Mouse (Mus musculus): ENCODE data around the gene Olfr1383. TPM values are rescaled to one million over a fixed set of nuclear protein-coding genes. Genes with fewer than 3 reads are reported as not detected.
"Not testable (repeated sequence)": the region's sequence is repeated elsewhere in the genome, so short reads cannot be mapped to it uniquely, and the experiment has no call there.

The Olfr1383 gene
- polyA plus RNA-seq (2014; fragmentation: Nextera tagmentation; extraction: Ambion mirVana): not detected in 2 replicates

GRCm38 (mm10) chr11:49519348-49519747, at the start of gene Olfr1383:
Gene Olfr1383 (plus strand): TSS chr11:49519648.
- Histone ChIP-seq H3K4me2 (ENCODE audit: low read length) (no peak within 1 kb of the TSS), H3K27me3 (replicated peaks; ENCODE audit: control insufficient read depth, insufficient read depth, low read length) (no peaks in the 10 kb centered on the region), H3K4me3 (ENCODE audit: low read depth, low read length) (no peak within 1 kb of the TSS), H3K9me3 (replicated peaks; ENCODE audit: control insufficient read depth, low read length) (no peaks in the 10 kb centered on the region), H3K27ac (ENCODE audit: low read depth, low read length) (no peak within 1 kb of the TSS), H3K4me1 (ENCODE audit: control insufficient read depth, insufficient read depth, low read length) (no peaks in the 10 kb centered on the region), H3K9ac (ENCODE audit: low read length) (no peak within 1 kb of the TSS), H3K36me3 (ENCODE audit: control insufficient read depth, insufficient read depth, low read length) (no peaks in the 10 kb centered on the region)
- ATAC-seq (no peak), DNase-seq (ENCODE audit: low spot score) (no peak)

DNA sequence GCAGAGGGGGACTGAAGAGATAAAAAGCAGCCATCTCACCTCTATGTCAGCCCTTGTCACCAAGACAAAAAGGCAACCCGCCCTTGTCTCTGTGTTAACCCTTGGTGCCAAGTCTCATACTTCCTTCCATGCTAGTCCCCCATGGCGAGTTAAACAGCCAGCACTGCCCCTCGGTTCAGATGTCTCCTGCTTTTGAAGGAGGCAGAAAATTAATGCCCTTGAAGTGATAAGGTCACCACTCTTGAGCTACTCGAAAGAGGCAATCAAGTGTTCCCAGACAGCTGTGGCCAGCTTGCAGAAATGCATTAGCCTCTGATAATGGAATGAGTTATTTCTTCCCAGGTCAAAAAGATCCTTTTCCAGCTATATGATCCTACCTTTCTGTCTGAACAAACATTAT, 33.5 kb upstream of the Olfr1383 start:
- Histone ChIP-seq H3K27ac (ENCODE audit: low read depth, low read length) (no peak overlapping the region), H3K36me3 (ENCODE audit: control insufficient read depth, insufficient read depth, low read length) (no peaks in the 10 kb centered on the region), H3K27me3 (replicated peaks; ENCODE audit: control insufficient read depth, insufficient read depth, low read length) (no peaks in the 10 kb centered on the region), H3K4me3 (ENCODE audit: low read depth, low read length) (no peak overlapping the region), H3K9me3 (replicated peaks; ENCODE audit: control insufficient read depth, low read length) (no peaks in the 10 kb centered on the region), H3K4me2 (ENCODE audit: low read length) (no peak overlapping the region), H3K4me1 (ENCODE audit: control insufficient read depth, insufficient read depth, low read length) (no peaks in the 10 kb centered on the region), H3K9ac (ENCODE audit: low read length) (no peak overlapping the region)
- ATAC-seq (no peak), DNase-seq (ENCODE audit: low spot score) (no peak)
- 69% methylated on average over 4 of the region's 4 CpGs for WGBS

GRCm38 (mm10) chr11:49488770-49489169, 30.7 kb upstream of the Olfr1383 start, which contains the start of gene Olfr1385:
Gene Olfr1385 (plus strand): TSS chr11:49489070.
- H3K4me1 ChIP-seq (ENCODE audit: control insufficient read depth, insufficient read depth, low read length); H3K4me2 ChIP-seq (ENCODE audit: low read length); H3K9me3 ChIP-seq (replicated peaks; ENCODE audit: control insufficient read depth, low read length); ATAC-seq; H3K27ac ChIP-seq (ENCODE audit: low read depth, low read length); DNase-seq (ENCODE audit: low spot score); H3K36me3 ChIP-seq (ENCODE audit: control insufficient read depth, insufficient read depth, low read length); H3K4me3 ChIP-seq (ENCODE audit: low read depth, low read length); H3K9ac ChIP-seq (ENCODE audit: low read length); H3K27me3 ChIP-seq (replicated peaks; ENCODE audit: control insufficient read depth, insufficient read depth, low read length): not testable (repeated sequence)
- WGBS: 64% methylated on average over 1 of the region's 1 CpGs

GRCm38 (mm10) chr11:49518086-49518485, 1.4 kb upstream of the Olfr1383 start:
- WGBS: 81% methylated on average over 5 of the region's 5 CpGs
- no peak overlapping the region for H3K4me3 ChIP-seq (ENCODE audit: low read depth, low read length)
- H3K4me2 ChIP-seq (ENCODE audit: low read length): no peak overlapping the region
- H3K4me1 ChIP-seq (ENCODE audit: control insufficient read depth, insufficient read depth, low read length): no peaks in the 10 kb centered on the region
- no peaks in the 10 kb centered on the region for H3K36me3 ChIP-seq (ENCODE audit: control insufficient read depth, insufficient read depth, low read length)
- H3K27ac ChIP-seq (ENCODE audit: low read depth, low read length): no peak overlapping the region
- no peak for ATAC-seq
- H3K9ac ChIP-seq (ENCODE audit: low read length): no peak overlapping the region
- H3K9me3 ChIP-seq (replicated peaks; ENCODE audit: control insufficient read depth, low read length): no peaks in the 10 kb centered on the region
- DNase-seq (ENCODE audit: low spot score): no peak
- H3K27me3 ChIP-seq (replicated peaks; ENCODE audit: control insufficient read depth, insufficient read depth, low read length): no peaks in the 10 kb centered on the region

DNA sequence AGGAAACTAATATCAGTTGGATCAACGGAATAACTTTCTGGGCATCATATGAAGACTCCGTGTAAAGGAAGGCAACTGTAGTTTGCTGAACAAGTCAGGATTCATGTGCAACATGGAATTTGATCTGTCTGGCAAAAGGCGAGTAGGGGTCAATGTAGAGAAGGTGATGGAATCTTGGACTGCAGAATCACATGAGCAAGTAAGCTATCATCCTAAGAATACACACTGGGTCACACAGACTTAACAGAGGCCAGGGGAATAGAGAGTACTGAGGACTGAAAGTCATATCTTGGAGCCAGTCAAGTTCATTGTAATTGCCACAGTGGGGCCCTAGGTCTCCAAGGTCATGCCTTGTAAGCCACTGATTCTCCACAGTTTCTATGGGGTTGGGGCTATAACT, 8.5 kb downstream of the Olfr1383 start, which contains the start of gene Olfr1382:
Gene Olfr1382, plus strand, starts transcription at position 301 of the 400 bp plus-strand sequence.
- no peak within 1 kb of the TSS for H3K4me3 ChIP-seq (ENCODE audit: low read depth, low read length)
- 82% methylated on average over 3 of the region's 3 CpGs for WGBS
- H3K4me1 ChIP-seq (ENCODE audit: control insufficient read depth, insufficient read depth, low read length): no peaks in the 10 kb centered on the region
- no peaks in the 10 kb centered on the region for H3K9me3 ChIP-seq (replicated peaks; ENCODE audit: control insufficient read depth, low read length)
- H3K27me3 ChIP-seq (replicated peaks; ENCODE audit: control insufficient read depth, insufficient read depth, low read length): no peaks in the 10 kb centered on the region
- H3K4me2 ChIP-seq (ENCODE audit: low read length): no peak within 1 kb of the TSS
- H3K9ac ChIP-seq (ENCODE audit: low read length): no peak within 1 kb of the TSS
- ATAC-seq (no peak), DNase-seq (ENCODE audit: low spot score) (no peak)
- H3K36me3 ChIP-seq (ENCODE audit: control insufficient read depth, insufficient read depth, low read length): no peaks in the 10 kb centered on the region
- no peak within 1 kb of the TSS for H3K27ac ChIP-seq (ENCODE audit: low read depth, low read length)

DNA sequence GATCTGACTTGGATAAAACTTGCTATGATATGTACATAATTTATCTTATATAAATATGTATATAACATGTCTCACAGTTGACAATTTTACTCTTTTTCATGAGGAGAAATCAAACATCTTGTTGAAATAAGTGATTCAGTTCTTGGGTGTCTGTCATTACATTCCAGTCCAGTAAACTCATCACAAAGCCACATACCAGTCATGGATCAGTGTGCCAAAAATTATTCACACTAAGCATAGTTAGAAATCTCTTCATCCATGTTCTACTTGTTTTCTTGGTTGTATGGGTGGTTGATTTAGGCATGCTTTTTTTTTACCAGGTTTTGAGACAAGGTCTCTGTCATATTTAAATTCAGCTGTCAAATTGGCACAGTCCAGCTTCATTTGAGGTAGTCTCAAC, 13.3 kb downstream of the Olfr1383 start:
- H3K4me2 ChIP-seq (ENCODE audit: low read length): no peak overlapping the region
- H3K9me3 ChIP-seq (replicated peaks; ENCODE audit: control insufficient read depth, low read length): no peaks in the 10 kb centered on the region
- no peak overlapping the region for H3K4me3 ChIP-seq (ENCODE audit: low read depth, low read length)
- ATAC-seq: no peak
- DNase-seq (ENCODE audit: low spot score): no peak
- H3K27me3 ChIP-seq (replicated peaks; ENCODE audit: control insufficient read depth, insufficient read depth, low read length): no peaks in the 10 kb centered on the region
- no peaks in the 10 kb centered on the region for H3K4me1 ChIP-seq (ENCODE audit: control insufficient read depth, insufficient read depth, low read length)
- H3K9ac ChIP-seq (ENCODE audit: low read length): no peak overlapping the region
- no peaks in the 10 kb centered on the region for H3K36me3 ChIP-seq (ENCODE audit: control insufficient read depth, insufficient read depth, low read length)
- H3K27ac ChIP-seq (ENCODE audit: low read depth, low read length): no peak overlapping the region

- not testable (repeated sequence) for H3K36me3 ChIP-seq (ENCODE audit: control insufficient read depth, insufficient read depth, low read length); H3K4me1 ChIP-seq (ENCODE audit: control insufficient read depth, insufficient read depth, low read length); H3K4me2 ChIP-seq (ENCODE audit: low read length); H3K9ac ChIP-seq (ENCODE audit: low read length); H3K27ac ChIP-seq (ENCODE audit: low read depth, low read length); H3K27me3 ChIP-seq (replicated peaks; ENCODE audit: control insufficient read depth, insufficient read depth, low read length); H3K4me3 ChIP-seq (ENCODE audit: low read depth, low read length); ATAC-seq; H3K9me3 ChIP-seq (replicated peaks; ENCODE audit: control insufficient read depth, low read length)
- peak; percentile 9 for DNase-seq (ENCODE audit: low spot score)
- 98% methylated on average over 2 of the region's 2 CpGs for WGBS
Measured at GRCm38 (mm10) chr11:49536631-49537030, 17.2 kb downstream of the Olfr1383 start.

GRCm38 (mm10) chr11:49543149-49543548, 23.7 kb downstream of the Olfr1383 start, which contains the start of gene Olfr1381:
Gene Olfr1381 (plus strand): TSS chr11:49543449.
- H3K4me1 ChIP-seq (ENCODE audit: control insufficient read depth, insufficient read depth, low read length); H3K4me3 ChIP-seq (ENCODE audit: low read depth, low read length); H3K27ac ChIP-seq (ENCODE audit: low read depth, low read length); H3K9ac ChIP-seq (ENCODE audit: low read length); DNase-seq (ENCODE audit: low spot score); ATAC-seq; H3K27me3 ChIP-seq (replicated peaks; ENCODE audit: control insufficient read depth, insufficient read depth, low read length); H3K4me2 ChIP-seq (ENCODE audit: low read length); H3K9me3 ChIP-seq (replicated peaks; ENCODE audit: control insufficient read depth, low read length); H3K36me3 ChIP-seq (ENCODE audit: control insufficient read depth, insufficient read depth, low read length): not testable (repeated sequence)
- 72% methylated on average over 3 of the region's 3 CpGs for WGBS

DNA sequence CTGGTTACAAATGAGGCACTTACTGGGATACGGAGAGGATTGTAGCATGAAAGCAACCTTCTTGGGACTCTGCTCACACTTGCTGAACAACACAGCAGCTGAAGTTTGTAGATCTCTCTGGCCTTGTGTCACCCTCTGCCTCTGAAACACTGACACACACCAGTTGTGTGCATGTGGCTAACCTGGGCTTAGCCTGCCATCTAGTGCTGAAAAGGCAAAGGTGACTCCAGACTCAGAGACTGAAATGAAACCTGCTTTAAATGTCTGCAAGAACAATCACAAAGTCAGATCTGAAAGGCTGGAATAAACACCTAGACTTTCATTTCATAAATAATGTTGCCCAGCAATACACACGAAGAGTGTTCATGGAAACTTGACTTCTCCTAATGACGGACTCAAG, 34.6 kb downstream of the Olfr1383 start:
- not testable (repeated sequence) for H3K4me2 ChIP-seq (ENCODE audit: low read length)

More for the DNA sequence above, 34.6 kb downstream of the Olfr1383 start:
- H3K9ac ChIP-seq (ENCODE audit: low read length); H3K27me3 ChIP-seq (replicated peaks; ENCODE audit: control insufficient read depth, insufficient read depth, low read length); ATAC-seq; H3K4me3 ChIP-seq (ENCODE audit: low read depth, low read length); H3K4me1 ChIP-seq (ENCODE audit: control insufficient read depth, insufficient read depth, low read length); H3K36me3 ChIP-seq (ENCODE audit: control insufficient read depth, insufficient read depth, low read length); H3K27ac ChIP-seq (ENCODE audit: low read depth, low read length); H3K9me3 ChIP-seq (replicated peaks; ENCODE audit: control insufficient read depth, low read length); DNase-seq (ENCODE audit: low spot score): not testable (repeated sequence)
- 85% methylated on average over 3 of the region's 3 CpGs for WGBS
